Mouse (Mus musculus) myocyte (in vitro differentiated cells): ENCODE data around the gene Klhdc10.

Experiments used
- E2F4 ChIP-seq: IDR thresholded peaks from one replicate; pipeline ENCODE4 v1.6.1; 2011; ENCODE audit warnings: mild to moderate bottlenecking, control low read depth, moderate library complexity; ENCODE audit not compliant: insufficient read depth
- MAX ChIP-seq: IDR thresholded peaks from one replicate; pipeline ENCODE4 v1.6.1; 2011; ENCODE audit warnings: low read depth, mild to moderate bottlenecking, control low read depth
- POLR2A ChIP-seq: IDR thresholded peaks from one replicate; pipeline ENCODE4 v1.6.1; 2011; ENCODE audit warnings: low read depth, mild to moderate bottlenecking, control low read depth, moderate library complexity; ENCODE audit not compliant: insufficient read length
- POLR2AphosphoS2 ChIP-seq: IDR thresholded peaks from one replicate; pipeline ENCODE4 v1.6.1; 2011; ENCODE audit warnings: low read depth, control low read depth; ENCODE audit not compliant: insufficient read length
- USF1 ChIP-seq: IDR thresholded peaks from one replicate; pipeline ENCODE4 v1.6.1; 2011; ENCODE audit warnings: low read depth, mild to moderate bottlenecking, control low read depth, moderate library complexity

DNA sequence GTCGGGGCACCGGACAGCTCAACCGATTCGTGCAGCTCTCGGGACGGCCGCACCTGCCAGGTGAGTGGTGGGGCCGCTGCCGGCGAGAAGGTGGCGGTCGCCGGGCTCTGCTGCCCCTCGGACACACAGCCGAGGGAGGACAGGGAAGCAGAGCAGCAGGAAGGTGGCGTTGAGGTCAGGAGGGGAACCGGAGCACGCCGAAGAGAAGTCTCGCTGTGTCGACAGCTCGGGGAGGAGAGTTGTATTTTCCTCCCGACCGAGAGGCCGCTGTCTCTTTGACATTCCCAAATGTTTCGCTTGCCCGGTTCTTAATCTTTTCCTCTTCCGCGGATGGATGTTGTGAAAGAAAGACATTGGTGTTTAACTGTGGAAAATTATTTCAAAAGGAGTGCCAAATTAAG is 423 bp downstream of the Klhdc10 start:
- TF ChIP-seq POLR2AphosphoS2 = no peak
- TF ChIP-seq POLR2A = no peak
- TF ChIP-seq MAX = no peak
- TF ChIP-seq E2F4 = no peak
- TF ChIP-seq USF1 = no peak
